Mouse (Mus musculus) cerebellum, adult 9-11 months (tissue): ENCODE measurements around the gene Zbtb38.
"Not testable (repeated sequence)": the region's sequence is repeated elsewhere in the genome, so short reads cannot be mapped to it uniquely, and the experiment has no call there.

ENCODE experiments used
- DNase-seq: peaks from one replicate; pipeline ENCODE4 v3.0.0; 2022

Gene Zbtb38

DNA sequence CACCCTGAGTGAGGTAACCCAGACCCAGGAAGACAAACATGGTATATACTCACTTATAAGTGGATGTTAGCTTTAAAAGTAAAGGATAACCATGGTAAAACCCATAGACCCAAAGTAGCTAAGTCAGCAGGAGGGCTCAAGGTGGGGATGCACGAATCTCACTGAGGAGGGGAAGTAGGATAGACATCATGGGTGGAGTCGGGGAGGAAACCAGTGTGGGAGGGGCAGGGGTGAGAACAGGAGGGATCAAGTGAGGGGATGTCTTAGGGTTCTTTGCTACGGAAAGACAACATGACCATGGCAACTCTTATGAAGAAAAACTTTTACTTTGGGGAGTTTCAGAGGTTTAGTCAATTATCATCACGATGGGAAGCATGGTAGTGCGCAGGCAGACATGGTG is 74.0 kb downstream of the Zbtb38 start:
- DNase-seq: no peak

DNA sequence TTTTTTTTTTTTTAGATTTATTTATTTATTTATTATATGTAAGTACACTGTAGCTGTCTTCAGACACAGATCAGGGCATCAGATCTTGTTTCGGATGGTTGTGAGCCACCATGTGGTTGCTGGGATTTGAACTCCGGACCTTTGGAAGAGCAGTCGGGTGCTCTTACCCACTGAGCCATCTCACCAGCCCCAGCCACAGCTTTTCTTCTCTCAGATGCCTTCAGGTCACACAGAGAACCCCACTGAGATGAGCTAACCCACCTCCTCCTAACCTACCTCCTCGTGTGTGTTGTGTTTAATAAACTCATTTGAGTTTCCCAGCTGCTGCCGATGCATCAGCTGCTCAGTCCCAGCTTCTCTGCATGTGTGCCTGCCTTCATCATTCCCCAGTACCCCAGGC is 74.9 kb downstream of the Zbtb38 start:
- DNase-seq: not testable (repeated sequence)

DNA sequence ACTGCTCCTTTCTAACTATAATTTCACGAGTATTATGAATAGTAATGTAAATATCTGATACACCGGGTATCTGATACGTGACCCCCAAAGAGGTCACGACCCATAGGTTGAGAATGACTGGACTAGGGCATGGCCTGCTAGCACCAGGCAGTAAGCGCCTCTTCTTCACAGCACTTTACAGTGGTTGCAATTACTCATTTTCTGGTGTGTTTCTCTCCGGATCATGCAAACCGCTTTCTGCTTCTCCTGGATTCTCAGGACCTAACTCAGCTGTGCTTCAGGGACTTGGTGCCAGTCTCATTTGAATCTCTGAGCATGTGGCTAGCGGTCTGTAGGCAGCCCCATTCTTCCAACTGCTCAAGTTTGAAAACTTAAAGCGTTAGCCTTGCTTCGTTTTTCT is 76.0 kb downstream of the Zbtb38 start:
- no peak for DNase-seq

DNA sequence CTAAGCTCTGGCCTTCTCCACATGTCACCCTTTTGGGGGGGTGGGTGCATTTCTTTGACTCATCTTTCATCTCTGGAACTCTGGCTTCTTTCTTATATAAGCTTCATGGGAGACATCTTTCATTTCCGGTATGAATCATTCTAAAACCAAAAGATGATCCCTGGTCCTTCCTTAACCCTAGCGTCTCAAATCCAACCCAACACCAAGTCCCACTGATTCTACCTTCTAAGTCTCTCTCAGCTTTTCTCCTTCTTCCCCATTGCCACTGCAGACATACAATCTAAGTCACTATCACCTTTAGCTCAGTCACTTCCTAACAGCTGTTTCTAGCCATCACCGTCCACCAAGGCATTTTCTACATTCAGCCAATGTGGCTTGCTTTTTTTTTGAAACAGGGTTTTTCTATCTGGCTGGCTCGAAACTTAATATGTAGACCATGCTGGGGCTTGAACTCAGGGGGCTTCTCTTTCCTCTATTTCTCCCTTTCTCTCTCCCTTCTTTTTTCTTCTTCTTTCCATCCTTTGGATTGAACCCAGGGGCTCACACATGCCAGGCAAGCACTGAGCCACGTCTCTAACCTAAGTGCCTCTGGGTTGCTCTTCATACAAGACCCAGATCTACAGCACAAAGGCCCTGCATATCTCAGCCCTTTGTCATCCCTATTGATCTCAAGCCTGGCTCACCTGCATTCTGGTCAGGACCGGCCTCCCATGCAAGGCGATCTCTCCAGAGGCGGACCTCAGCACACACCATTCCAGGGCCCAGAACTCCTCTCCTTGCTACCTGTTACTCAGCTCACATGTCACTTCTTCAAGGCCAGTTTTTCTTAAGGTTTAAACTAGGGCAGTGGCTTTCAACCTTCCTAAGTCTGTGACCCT is 76.6 kb downstream of the Zbtb38 start:
- no peak for DNase-seq

DNA sequence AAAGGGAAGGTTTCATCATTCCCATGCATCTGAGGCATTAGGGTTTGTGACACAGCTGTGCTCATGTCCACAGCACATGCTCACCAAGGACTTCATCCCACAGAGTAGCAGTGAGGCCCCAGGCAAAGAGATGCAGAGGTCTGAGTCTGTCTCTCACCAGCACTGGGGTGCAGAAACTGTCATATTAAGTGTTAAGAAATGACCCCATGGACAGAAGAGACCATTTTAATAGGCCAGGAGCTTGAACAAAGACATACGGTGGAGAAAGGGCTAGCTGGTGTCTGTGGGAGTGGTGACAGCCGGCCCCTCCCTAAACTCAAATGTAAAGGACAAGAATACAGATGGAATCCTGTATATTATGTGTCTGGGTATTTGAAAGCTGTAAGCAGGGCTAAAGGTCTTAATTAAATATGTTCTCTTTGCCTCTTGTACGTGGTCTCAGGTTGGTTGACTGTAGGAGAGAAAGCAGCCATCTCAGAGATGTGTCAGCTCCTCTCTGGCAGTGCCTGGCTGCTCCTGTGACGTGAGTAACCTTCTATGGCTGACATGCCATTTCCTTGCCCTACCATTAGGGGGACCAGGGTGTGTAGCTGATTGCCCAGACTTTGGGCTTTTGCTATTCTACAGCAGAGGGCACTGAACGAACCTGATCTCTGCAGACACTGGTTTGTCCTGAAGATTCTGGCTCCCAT is 77.4 kb downstream of the Zbtb38 start:
- peak; percentile 70 for DNase-seq

DNA sequence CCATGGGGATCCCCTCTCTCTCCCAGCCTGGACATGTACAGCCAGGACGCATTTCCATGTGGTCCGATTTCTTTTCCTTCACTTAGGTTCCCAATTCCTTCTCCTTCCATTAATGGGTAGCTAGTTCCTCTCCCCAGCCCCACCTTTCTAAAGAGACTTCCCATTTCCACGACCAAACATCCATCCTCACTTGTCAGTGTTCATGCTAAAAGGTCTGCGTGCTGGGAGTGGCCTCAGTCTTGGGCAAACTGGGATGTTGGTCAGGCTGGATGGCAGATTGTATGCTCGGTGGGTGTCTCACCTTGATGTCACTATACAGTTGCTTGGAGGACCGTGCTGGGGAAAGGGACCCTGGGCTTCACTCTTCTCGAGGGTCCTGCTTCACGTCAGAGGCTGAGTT is 78.3 kb downstream of the Zbtb38 start:
- no peak for DNase-seq

DNA sequence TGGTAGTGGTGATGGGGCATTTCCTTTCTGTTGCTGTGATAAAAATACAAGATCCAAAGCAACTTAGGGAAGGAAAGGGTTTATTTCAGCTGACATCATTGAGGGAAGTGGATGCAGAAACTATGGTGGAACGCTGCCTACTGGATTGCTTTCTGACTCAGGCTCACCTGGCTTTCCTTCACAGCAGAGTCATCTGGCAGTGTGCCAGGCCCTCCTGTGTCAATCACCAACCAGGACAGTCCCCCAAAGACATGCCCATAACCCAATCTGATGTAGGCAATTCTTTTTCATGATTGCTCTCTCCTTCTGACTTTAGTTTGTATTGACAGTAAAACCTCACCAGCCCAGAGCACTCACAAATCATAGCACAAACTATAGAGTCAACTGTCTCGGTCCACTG is 80.2 kb downstream of the Zbtb38 start:
- no peak for DNase-seq

DNA sequence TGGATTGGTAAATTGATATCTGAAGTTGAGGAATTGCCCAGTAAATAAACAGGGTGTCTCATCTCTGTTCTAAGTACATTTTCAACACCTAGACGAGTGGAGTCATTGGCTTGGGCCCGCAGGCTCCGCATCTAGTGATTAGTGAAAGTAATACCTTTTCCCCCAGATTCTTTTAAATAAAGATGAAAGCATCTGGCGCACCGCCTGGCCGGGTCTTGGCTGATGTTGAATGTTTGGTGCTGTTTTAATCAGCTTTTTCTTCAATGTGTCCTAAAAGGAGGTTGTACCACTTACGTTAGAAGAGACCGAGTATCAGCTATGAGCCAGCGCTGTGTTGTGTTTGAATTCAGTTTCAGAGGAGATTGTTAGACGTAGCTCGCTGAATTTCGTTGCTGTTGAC is 81.4 kb downstream of the Zbtb38 start:
- DNase-seq: no peak

DNA sequence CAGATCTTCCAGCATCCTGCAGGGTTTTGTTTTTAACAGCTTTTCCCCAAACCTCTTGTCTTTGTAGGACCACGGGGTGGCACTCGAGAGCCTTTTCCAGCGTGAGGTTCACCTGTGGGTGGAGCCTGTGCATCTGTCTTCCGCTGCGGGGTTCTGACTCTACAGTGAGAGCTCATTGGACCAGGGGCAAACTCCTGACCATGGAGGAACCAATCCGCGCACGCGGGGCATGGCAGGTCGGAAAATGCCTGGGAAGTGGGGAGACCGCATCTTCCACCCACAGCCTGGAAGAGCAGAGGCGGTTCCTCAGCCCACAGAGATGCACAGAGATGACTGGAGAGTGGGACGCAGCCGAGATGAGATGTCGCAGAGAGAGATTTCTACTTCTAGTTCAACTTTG is 82.8 kb downstream of the Zbtb38 start:
- DNase-seq: peak; percentile 97

DNA sequence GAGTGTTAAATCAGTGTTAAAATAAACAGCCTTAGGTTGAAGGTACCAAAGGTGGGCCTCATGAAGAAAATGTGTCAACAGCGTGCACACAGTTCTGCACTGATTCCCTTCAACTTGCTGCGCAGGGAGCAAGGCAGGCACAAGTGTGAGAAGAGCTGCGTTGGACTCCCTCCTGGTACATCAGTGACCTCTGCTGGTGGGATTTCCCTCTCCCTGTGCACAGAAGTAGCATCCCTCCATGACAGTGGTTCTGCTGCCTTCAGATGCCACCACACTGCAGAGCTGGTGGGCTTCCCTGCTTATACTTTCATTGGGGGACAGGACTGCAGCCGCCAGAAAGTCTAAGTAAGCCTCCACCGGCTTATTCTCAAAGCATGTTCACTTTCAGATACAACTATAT is 84.0 kb downstream of the Zbtb38 start:
- DNase-seq: peak; percentile 71

DNA sequence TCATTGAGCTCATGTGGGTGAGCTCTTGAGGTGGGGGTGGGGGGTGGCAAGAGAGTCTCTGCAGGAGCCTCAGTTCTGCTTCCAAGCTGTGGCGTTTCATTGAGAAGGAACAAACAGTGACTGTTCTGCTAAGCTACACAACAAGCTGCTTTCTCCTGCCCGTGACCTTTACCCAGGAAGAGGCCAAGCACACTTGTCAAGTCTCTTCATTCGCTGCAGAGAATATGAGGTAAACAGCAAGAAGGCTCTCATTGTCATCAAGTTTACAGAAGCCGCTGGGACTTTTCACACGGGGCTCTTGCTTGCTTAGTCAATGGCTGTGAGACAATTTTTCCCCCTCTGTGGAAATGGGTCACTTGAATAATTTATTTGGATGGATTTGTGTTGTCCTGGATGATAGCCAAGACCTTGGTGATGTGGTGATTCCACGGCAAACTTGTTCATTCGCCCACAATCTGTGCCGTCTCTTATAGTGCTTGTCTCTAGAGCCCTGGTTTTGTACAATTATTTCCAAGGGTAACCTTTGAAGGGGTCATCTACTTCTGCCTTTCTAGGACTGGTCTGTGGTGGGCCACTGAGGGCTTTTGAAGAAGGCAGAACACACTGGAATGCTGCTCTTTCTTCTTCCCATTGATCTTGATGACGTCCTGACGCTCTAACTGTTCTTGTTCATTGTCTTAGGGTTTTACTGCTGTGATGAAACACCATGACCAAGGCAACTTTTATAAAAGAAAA is 92.0 kb downstream of the Zbtb38 start:
- no peak for DNase-seq

DNA sequence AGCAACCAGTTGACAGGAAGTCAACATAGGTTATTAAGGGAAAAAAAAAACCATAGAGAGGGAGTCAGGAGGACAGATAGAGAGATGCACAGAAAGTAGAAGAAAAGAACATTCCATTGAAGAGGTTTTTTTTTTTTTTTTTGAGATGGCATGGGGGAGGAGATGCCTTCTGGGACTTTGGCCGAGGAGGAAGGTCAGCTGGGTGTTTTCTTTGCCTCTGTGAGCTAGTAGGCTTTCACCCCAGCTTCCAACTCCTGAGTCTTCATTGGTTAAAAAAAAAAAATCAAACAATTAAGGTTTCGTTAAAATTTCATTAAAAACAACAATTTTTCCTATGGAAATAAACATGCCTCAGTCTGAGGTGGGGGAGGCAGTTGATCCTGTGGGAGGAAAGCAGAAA is 92.8 kb downstream of the Zbtb38 start:
- DNase-seq: no peak

DNA sequence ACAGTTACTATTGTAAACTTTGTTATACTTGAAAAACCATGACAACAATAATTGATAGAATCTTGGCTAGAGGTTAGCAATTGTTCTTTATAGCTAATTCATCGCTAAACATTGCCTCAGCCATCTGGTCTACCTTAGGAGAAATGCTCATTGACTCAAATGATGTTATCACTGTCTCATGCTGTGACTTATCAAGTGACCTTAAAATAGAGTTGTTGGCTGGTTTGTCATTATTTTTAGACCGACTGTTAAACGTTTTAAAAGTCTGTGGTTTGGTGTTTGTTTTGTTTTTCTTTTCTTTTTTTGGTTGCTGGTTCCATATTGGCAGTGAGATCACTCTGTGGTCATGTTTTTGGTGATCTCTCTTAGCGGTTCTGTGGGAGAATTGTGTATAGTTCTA is 99.1 kb downstream of the Zbtb38 start:
- no peak for DNase-seq

DNA sequence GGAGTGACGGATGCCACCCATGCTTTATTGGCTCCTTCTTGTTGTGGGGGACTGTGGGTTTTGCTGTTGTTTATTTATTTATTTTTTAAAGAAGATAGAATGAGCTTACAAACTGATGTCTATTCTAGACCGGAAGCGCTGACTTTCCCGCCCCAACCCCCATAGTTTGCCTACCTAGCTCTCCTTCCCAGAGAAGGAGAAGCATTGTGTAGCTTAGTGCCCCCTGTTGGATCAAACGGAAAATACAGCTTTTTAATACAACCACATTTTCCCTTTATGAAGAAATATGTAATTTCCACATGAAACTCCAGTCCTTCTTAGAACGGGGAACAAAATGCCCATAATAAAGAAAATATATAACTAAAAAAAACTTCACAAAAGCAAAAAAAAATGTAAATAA is 99.9 kb downstream of the Zbtb38 start:
- DNase-seq: no peak

DNA sequence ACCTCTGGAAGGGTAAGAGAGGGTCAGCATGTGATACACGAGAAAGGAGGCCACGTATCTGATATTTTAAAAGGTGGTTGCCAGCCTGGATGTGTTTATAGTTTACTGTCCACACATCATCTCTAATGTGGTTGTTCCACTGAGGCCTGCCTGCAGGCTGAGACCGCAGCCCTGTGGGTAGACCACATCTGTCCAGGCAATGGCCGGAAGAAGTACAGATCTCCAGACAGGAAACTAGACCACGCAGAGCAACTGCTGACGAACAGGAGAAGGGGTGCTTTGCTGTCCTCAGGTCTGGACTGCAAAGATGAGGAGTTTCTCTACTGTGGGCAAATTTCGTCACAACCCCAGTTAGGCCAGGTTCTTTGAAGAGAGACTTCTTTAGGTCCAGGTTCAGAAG is 101.8 kb downstream of the Zbtb38 start:
- no peak for DNase-seq

DNA sequence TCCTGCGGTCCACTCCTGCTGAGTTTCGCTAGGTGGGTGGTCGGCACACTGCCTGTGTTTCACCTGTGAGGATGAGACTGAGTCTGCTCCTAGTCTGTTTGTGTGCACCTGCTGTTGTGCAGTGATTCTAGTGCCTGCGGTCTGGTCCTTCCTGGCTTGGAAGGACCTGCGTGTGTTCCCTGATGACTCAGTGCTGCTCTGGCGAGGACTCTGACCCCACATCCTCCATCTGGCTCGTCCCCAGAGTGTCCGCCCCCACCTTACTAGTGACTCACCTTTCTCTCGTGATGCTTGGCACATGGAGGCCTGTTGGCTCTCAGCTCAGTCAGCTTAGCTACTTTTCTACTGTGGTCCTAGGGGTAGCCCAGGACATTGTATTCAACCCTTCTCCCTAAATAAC is 102.7 kb downstream of the Zbtb38 start:
- DNase-seq: peak; percentile 82

DNA sequence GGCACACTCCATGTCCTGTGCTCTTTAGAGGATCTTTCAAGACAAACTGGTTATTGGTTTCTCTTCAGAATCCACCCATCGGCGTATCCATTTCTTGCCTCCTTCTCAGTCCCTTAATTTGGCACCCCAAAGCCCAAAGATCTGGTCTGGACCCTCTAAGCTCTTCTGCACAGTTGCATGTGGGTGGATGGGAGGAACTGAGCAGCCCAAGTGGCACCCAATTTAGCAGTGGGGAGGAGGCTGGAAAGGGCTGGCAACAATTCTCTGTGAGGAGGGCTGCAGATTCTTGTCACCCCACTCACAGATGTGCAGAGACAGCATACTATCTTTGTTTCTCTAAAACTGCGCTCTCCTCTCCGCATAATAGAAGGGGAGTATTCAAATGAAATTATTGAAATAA is 103.3 kb downstream of the Zbtb38 start:
- no peak for DNase-seq

DNA sequence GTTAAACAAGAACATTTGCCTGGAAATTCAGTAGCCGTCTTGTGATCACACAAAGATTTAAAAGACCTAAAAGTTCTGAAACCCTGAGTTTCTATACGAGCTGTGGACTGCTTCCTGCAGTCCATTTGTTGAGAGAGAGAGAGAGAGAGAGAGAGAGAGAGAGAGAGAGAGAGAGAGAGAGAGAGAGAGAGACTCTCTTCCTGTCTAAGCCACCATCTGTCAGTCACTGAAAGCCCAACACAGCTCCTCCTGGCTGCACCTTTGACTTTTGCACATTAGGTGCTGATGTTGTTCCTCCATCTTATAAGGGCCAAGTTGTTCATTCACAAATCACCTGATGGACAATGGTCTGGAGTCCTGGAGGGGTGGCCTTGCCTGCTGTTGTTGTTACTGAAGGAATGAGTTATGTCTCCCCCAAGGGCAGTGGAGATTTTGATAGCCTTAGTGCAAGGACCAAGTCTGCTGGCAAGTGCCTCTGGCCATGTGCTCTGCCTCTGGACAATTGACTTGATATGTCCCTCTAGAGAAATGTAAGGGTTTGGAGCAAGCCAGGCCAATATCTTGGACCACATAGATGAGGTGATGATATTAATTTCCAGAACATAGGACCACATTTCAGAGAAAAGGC is 105.8 kb downstream of the Zbtb38 start:
- no peak for DNase-seq

DNA sequence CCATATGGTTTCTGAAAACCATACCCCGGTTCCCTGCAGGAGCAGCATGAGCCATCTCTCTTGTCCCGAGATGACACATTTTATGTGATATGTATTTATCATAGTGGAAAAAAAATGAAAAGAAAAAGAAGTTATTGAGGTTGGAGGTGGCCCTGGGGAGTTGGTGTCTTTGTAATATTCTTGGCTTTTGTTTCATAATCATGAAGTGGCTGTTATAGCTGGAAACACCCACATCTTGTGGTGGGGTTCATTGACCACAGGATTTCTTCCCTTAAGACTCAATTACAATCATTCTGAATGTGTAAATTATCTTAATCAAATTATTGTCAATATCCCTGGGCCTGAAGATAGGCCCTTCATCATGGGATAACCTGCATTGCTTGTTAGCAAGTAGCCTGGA is 107.8 kb downstream of the Zbtb38 start:
- no peak for DNase-seq

DNA sequence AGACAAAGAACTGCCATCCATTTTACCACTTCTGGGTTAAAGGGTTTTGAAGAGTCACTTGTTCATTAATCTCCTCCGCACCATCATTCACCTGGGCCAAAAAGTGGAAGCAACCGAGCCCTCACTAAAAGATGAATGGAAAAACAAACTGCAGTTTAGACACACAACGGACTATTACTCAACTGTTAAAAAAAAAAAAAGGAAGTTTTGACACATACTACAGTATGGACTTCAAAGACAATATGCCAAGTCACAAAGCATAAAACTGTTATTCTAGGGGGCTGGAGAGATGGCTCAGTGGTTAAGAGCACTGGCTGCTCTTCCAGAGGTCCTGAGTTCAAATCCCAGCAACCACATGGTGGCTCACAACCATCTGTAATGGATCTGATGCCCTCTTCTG is 108.6 kb downstream of the Zbtb38 start:
- not testable (repeated sequence) for DNase-seq

DNA sequence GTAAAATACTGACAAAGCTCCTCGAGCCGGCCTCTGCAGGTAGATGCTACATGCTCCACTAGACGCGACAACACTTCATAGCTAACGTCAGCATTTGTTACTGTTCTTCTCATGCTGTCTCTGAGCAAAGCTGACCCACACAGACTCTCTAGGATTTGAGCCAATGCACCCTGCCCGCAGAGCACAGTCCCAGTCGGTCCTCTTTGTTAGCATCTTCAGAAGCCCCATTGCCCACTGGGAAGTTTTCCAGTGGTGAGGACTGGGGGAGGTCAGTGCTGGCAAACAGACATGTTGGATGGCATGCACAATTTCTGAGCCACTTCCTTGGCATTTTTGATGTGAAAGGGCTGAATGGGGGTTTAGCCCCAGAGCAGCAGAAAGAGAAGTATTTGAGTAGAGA is 113.2 kb downstream of the Zbtb38 start:
- peak; percentile 35 for DNase-seq

DNA sequence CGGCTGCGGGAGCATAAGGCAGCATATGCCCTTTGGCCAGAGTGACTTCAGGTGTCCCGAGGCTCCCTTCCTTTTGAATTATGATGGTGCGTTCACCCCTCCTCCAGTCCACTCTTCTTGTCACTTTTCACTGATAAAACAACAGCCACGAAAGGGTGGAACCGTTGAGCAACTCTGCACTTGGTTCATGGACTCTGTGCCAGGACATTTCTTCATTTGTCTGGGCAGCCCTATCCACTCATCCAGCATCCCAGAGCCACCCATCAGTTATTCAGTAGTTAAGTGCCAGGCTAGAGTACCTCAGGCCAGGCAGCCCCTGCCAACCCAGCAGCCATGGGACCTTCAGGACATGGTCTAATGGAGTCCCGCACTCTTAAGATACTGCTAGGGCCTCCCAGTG is 114.1 kb downstream of the Zbtb38 start:
- no peak for DNase-seq

DNA sequence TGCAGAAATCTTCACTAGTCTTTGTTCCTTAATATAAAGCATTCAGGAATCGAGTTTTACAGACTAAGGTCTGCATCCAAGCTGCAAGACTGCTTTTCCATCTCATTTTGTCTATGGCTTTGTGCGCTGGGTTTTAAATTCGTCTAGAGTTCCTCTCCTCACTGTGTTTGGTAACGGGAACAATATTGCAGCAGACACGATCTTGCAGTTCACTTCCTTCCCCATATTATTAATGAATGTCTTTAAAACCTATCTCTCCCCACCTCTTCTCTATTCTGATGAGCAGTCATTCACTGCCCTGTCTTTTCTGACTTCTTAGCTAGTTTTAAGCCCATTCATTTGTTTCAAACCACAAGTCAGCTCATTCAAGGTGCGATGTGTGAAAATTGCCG is 115.5 kb downstream of the Zbtb38 start:
- DNase-seq: no peak
